Mouse (Mus musculus) limb, embryonic 15.5 days (tissue): ENCODE data around the gene Map4. TPM values are rescaled to one million over a fixed set of nuclear protein-coding genes. Genes with fewer than 3 reads are reported as not detected.
"Not testable (repeated sequence)": the region's sequence is repeated elsewhere in the genome, so short reads cannot be mapped to it uniquely, and the experiment has no call there.

Experiments used
- ATAC-seq: fragments of 200-750 bp; cut with Nextera tagmentation; 2 replicates; pipeline ENCODE4 v1.8.0; 2017; ENCODE audit warnings: low read depth, moderate TSS enrichment; ENCODE audit not compliant: insufficient number of reproducible peaks, low FRiP score, low TSS enrichment
- H3K27ac ChIP-seq: fragments of 300-500 bp; sonication (generic); 2 replicates; pipeline ENCODE4 v1.5.1; 2015; ENCODE audit warnings: moderate library complexity, mild to moderate bottlenecking, inconsistent platforms
- H3K27me3 ChIP-seq: fragments of 300-500 bp; sonication (generic); 2 replicates; pipeline ENCODE4 v1.6.1; 2015; ENCODE audit warnings: inconsistent platforms
- H3K36me3 ChIP-seq: fragments of 300-500 bp; sonication (generic); 2 replicates; pipeline ENCODE4 v1.6.1; 2015; ENCODE audit warnings: inconsistent platforms
- H3K4me1 ChIP-seq: fragments of 300-500 bp; sonication (generic); 2 replicates; pipeline ENCODE4 v1.6.1; 2015; ENCODE audit warnings: inconsistent platforms
- H3K4me2 ChIP-seq: fragments of 300-500 bp; sonication (generic); 2 replicates; pipeline ENCODE4 v1.6.1; 2015; ENCODE audit warnings: mild to moderate bottlenecking, inconsistent platforms
- H3K4me3 ChIP-seq: fragments of 300-500 bp; sonication (generic); 2 replicates; pipeline ENCODE4 v1.5.1; 2015; ENCODE audit warnings: mild to moderate bottlenecking, inconsistent platforms
- H3K9ac ChIP-seq: fragments of 300-500 bp; sonication (generic); 2 replicates; pipeline ENCODE4 v1.6.1; 2015; ENCODE audit warnings: inconsistent platforms
- H3K9me3 ChIP-seq: fragments of 300-500 bp; sonication (generic); 2 replicates; pipeline ENCODE4 v1.6.1; 2016; ENCODE audit warnings: inconsistent platforms
- WGBS: fragments of 180-500 bp; shearing (Covaris S2); methylation state at CpG from one replicate; pipeline ENCODE4 v1.1.7; 2015; 5-methylcytosine and 5-hydroxymethylcytosine counted together
- polyA plus RNA-seq: library from polyadenylated mRNA; unstranded; fragments of >200 nt; fragmentation: Nextera tagmentation; extraction: Ambion mirVana; gene quantifications from 2 replicates; pipeline ENCODE4 v1.2.1, GENCODE M21; 2015

Map4 gene
- polyA plus RNA-seq, 1 experiment from 2014 or later, result 67.1 TPM

GRCm38 (mm10) chr9:109964761-109965160, 33.5 kb downstream of the Map4 start:
- H3K4me3 ChIP-seq, result no peak overlapping the region
- no peaks in the 10 kb centered on the region for H3K9me3 ChIP-seq
- H3K4me1 ChIP-seq, result 0 out of 2 replicates have a peak, but pooled peaks cover 3% of the 10 kb centered on the region
- H3K36me3 ChIP-seq, result no peaks in the 10 kb centered on the region
- no peaks in the 10 kb centered on the region for H3K27me3 ChIP-seq
- H3K27ac ChIP-seq, result no peak overlapping the region
- ATAC-seq, result no peak
- H3K4me2 ChIP-seq, result no peak overlapping the region
- H3K9ac ChIP-seq, result no peak overlapping the region

DNA sequence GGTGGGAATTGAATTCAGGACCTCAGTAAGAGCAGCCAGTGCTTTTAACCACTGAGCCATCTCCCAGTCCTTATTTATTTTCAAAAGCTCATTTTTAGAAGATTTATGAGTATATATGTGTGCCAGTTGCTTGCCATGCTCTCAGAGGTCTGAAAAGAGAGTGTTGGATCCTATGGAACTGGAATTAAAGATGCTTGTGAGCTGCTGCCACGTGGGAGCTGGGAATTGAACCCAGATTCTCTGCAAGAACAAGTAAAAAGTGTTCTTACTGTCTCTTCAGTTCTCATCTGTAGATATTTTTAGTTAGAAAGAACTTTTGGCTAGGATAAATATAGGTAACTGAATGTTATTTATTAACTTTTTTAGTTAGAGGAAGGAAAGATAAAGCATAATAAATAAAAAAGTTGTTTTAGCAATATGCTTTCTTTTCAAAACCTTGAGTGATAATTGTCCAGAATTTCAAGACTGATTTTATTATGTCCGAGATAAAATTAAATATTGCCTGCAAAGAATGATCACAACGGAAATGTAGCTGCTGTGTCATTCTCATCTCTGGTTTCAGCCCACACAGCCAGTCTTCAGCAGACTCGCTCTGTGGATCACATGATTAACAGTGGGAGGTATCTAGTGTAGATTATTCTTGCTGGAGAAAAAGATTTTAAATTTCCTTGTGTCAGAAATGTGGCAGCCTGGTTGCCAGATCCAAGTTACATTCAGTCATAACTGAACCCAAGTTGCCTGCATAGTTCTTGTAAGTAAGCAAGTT, 37.3 kb downstream of the Map4 start:
- ATAC-seq, result no peak
- H3K4me1 ChIP-seq, result 0 out of 2 replicates have a peak, but pooled peaks cover 3% of the 10 kb centered on the region
- H3K27ac ChIP-seq, result peak overlapping the region; percentile 33
- H3K4me2 ChIP-seq, result no peak overlapping the region
- H3K4me3 ChIP-seq, result no peak overlapping the region
- WGBS, result 53% methylated on average over 4 of the region's 4 CpGs
- no peak overlapping the region for H3K9ac ChIP-seq
- no peaks in the 10 kb centered on the region for H3K27me3 ChIP-seq
- H3K9me3 ChIP-seq, result no peaks in the 10 kb centered on the region
- 0 out of 2 replicates have a peak, but pooled peaks cover 2% of the 10 kb centered on the region for H3K36me3 ChIP-seq

DNA sequence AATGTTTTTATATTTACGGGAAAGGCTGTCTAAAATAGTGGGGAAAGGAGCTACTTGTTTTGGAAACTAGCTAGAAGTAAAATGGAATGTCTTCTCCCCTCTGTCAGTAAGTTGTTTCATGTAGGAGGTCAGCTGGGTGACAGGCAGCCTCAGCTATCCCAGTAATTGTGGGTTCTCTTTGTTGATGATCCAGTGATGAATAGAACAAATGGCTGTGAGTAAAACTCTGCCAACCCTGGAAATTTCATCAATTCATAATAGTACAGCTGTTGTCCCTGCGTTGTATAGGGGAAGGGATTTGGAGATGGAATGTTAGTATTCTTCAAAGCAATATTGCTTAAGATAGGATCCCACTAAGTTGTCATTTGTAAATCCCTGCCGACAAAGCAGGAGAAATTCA, 37.9 kb downstream of the Map4 start:
- H3K9ac ChIP-seq, result no peak overlapping the region
- H3K4me1 ChIP-seq, result 0 out of 2 replicates have a peak, but pooled peaks cover 3% of the 10 kb centered on the region
- H3K4me2 ChIP-seq, result no peak overlapping the region
- peak overlapping the region; percentile 33 for H3K27ac ChIP-seq
- no peaks in the 10 kb centered on the region for H3K9me3 ChIP-seq
- H3K36me3 ChIP-seq, result 0 out of 2 replicates have a peak, but pooled peaks cover 2% of the 10 kb centered on the region
- no peak for ATAC-seq
- no peak overlapping the region for H3K4me3 ChIP-seq
- H3K27me3 ChIP-seq, result no peaks in the 10 kb centered on the region
- 62% methylated on average over 3 of the region's 3 CpGs for WGBS

DNA sequence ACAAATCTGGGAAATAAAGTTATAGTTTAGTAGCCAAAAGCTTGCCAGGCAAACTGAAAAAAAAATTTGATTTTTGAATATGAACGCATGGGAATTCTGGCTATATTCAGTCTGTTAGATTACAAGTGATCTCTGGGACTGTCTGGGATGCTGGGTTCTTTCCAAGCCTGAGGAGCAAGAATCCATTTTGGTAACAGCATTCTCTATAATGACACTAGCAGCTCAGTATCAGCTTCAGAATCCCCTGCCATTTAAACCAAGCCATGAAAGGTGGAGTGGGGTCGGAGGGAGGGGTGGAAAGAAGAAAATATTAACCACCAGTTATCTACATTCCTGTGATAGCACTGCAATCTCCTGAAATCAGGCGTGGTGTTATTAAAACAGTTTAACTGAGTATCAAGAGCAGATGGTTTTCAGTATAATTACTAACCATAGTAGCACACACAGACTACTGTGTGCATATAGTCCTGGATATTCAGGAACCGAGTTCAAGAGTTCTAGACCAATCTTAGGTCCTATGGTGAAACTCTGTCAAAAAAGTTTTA, 38.6 kb downstream of the Map4 start:
- H3K27me3 ChIP-seq, result no peaks in the 10 kb centered on the region
- ATAC-seq, result no peak
- WGBS, result 83% methylated on average over 4 of the region's 4 CpGs
- no peak overlapping the region for H3K9ac ChIP-seq
- no peak overlapping the region for H3K4me3 ChIP-seq
- 0 out of 2 replicates have a peak, but pooled peaks cover 2% of the 10 kb centered on the region for H3K36me3 ChIP-seq
- no peak overlapping the region for H3K27ac ChIP-seq
- H3K9me3 ChIP-seq, result no peaks in the 10 kb centered on the region
- H3K4me1 ChIP-seq, result 0 out of 2 replicates have a peak, but pooled peaks cover 3% of the 10 kb centered on the region
- H3K4me2 ChIP-seq, result no peak overlapping the region

DNA sequence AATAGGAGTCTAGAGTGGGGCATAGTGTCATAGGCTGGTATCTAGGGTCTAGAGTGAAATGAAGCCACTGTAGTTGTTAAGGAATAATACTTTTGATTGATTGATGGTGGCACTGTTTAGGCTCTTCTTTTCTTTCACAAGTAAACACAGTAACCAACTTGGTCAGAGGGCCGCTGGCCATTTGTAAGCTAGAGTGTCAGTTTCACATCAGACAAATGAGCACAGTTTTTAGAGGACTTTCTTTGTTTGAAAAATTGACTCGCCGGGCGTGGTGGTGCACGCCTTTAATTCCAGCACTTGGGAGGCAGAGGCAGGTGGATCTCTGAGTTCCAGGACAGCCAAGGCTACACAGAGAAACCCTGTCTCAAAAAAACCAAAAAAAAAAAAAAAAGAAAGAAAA, 40.5 kb downstream of the Map4 start:
- H3K27me3 ChIP-seq, ATAC-seq, H3K36me3 ChIP-seq, H3K9ac ChIP-seq, H3K4me2 ChIP-seq, H3K4me3 ChIP-seq, H3K4me1 ChIP-seq, H3K9me3 ChIP-seq, H3K27ac ChIP-seq: not testable (repeated sequence)
- 96% methylated on average over 5 of the region's 5 CpGs for WGBS

GRCm38 (mm10) chr9:109980223-109980622, 49.0 kb downstream of the Map4 start:
- not testable (repeated sequence) for ATAC-seq
- WGBS, result 96% methylated on average over 4 of the region's 4 CpGs

DNA sequence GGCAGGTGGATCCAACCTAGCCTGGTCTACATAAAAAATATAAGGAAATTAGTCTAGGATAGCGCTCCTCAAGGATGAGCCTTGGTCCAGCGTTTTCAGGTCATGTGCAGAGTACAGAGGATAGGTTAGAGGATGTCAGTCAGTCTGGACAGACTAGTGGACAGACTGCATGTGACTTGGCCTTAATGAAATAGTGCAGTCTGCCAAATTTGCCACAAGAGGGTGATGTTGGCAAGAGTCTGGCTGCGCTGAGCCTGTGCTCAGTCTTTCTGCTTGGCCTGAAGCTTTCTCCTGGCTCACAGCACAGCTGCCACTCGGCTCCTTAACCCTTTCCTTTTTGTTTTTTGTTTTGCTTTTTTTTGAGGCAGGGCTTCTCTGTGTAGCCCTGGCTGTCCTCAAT, 54.2 kb downstream of the Map4 start:
- ATAC-seq, result no peak
- no peaks in the 10 kb centered on the region for H3K27me3 ChIP-seq
- no peaks in the 10 kb centered on the region for H3K4me1 ChIP-seq
- 27% methylated on average over 4 of the region's 4 CpGs for WGBS
- H3K4me2 ChIP-seq, result no peak overlapping the region
- no peak overlapping the region for H3K4me3 ChIP-seq
- H3K9me3 ChIP-seq, result no peaks in the 10 kb centered on the region
- H3K9ac ChIP-seq, result no peak overlapping the region
- H3K27ac ChIP-seq, result no peak overlapping the region
- peaks cover 25% of the 10 kb centered on the region for H3K36me3 ChIP-seq

More at GRCm38 (mm10) chr9:109980223-109980622, 49.0 kb downstream of the Map4 start:
- H3K27ac ChIP-seq, H3K4me2 ChIP-seq, H3K27me3 ChIP-seq, H3K9ac ChIP-seq, H3K4me3 ChIP-seq, H3K4me1 ChIP-seq, H3K9me3 ChIP-seq: not testable (repeated sequence)
- H3K36me3 ChIP-seq, result peaks cover 30% of the 10 kb centered on the region

GRCm38 (mm10) chr9:109989084-109989483, 57.8 kb downstream of the Map4 start:
- Histone ChIP-seq H3K27ac (no peak overlapping the region), H3K4me1 (no peaks in the 10 kb centered on the region), H3K36me3 (no peaks in the 10 kb centered on the region), H3K9me3 (no peaks in the 10 kb centered on the region), H3K27me3 (no peaks in the 10 kb centered on the region), H3K4me2 (no peak overlapping the region), H3K9ac (no peak overlapping the region), H3K4me3 (no peak overlapping the region)
- WGBS, result 90% methylated on average over 1 of the region's 1 CpGs
- ATAC-seq, result no peak

GRCm38 (mm10) chr9:109997441-109997840, 66.2 kb downstream of the Map4 start:
- WGBS, result 89% methylated on average over 4 of the region's 4 CpGs
- H3K4me1 ChIP-seq, result no peaks in the 10 kb centered on the region
- H3K4me2 ChIP-seq, result no peak overlapping the region
- no peaks in the 10 kb centered on the region for H3K27me3 ChIP-seq
- no peaks in the 10 kb centered on the region for H3K9me3 ChIP-seq
- no peak overlapping the region for H3K27ac ChIP-seq
- ATAC-seq, result no peak
- no peak overlapping the region for H3K9ac ChIP-seq
- H3K4me3 ChIP-seq, result no peak overlapping the region
- H3K36me3 ChIP-seq, result peaks cover 7% of the 10 kb centered on the region; the same call in 1 of the 2 replicates

DNA sequence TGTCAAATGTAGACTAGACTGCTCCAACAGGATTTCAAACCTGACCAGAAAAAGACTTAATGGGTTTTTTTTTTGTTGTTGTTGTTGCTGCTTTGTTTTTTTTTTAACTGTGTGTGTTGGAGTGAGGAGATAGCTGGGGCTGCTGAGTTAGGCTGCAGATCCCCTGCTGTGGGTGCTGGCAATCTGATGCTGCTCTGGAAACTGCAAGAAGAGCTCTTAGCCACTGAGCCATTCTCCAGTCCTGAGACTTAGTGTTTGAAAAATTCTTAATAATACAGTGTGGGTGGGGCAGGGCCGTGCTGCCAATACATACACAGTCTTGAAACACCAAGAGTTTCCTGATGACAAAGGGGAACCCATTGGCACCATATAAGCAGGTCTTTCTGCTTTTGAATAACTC, 70.7 kb downstream of the Map4 start:
- no peaks in the 10 kb centered on the region for H3K9me3 ChIP-seq
- no peak overlapping the region for H3K27ac ChIP-seq
- H3K9ac ChIP-seq, result no peak overlapping the region
- no peaks in the 10 kb centered on the region for H3K27me3 ChIP-seq
- no peaks in the 10 kb centered on the region for H3K4me1 ChIP-seq
- no peak overlapping the region for H3K4me2 ChIP-seq
- 44% methylated on average over 1 of the region's 1 CpGs for WGBS
- no peak overlapping the region for H3K4me3 ChIP-seq
- ATAC-seq, result no peak
- peaks cover 7% of the 10 kb centered on the region; the same call in 1 of the 2 replicates for H3K36me3 ChIP-seq

DNA sequence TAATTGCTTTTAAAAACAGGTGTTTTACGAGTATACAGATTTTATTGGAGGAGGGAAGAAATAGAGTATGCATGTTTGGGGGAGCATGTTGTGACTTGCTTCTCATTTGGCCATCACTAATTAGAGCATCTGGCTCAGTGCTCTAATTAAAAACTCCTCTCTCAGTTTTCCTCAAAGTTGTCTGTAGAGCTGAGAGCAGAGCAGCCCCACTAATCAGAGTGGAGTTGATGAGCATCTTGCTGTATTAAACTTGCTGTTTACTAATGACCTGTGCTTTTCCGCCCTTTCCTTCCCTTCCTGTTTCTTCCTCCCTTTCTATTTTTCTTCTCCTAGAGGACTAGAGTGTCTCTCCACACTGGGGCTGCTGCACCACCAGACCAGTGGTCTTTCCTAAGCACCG, 71.2 kb downstream of the Map4 start:
- 51% methylated on average over 3 of the region's 3 CpGs for WGBS

GRCm38 (mm10) chr9:110019224-110019623, 88.0 kb downstream of the Map4 start:
- Histone ChIP-seq H3K4me2 (no peak overlapping the region), H3K36me3 (no peaks in the 10 kb centered on the region), H3K4me1 (no peaks in the 10 kb centered on the region), H3K27me3 (no peaks in the 10 kb centered on the region), H3K9me3 (no peaks in the 10 kb centered on the region), H3K4me3 (no peak overlapping the region), H3K27ac (no peak overlapping the region), H3K9ac (no peak overlapping the region)
- 37% methylated on average over 7 of the region's 7 CpGs for WGBS
- ATAC-seq, result no peak

More for the DNA sequence above, 71.2 kb downstream of the Map4 start:
- no peak overlapping the region for H3K9ac ChIP-seq
- no peak overlapping the region for H3K4me3 ChIP-seq
- H3K27ac ChIP-seq, result no peak overlapping the region
- no peaks in the 10 kb centered on the region for H3K9me3 ChIP-seq
- no peaks in the 10 kb centered on the region for H3K27me3 ChIP-seq
- peaks cover 7% of the 10 kb centered on the region; the same call in 1 of the 2 replicates for H3K36me3 ChIP-seq
- no peak for ATAC-seq
- H3K4me1 ChIP-seq, result no peaks in the 10 kb centered on the region
- no peak overlapping the region for H3K4me2 ChIP-seq
